Mouse (Mus musculus): ENCODE results near the gene Psrc1. TPM values are rescaled to one million over a fixed set of nuclear protein-coding genes. Genes with fewer than 3 reads are reported as not detected.

The Psrc1 gene
- polyA plus RNA-seq, 1 experiment from 2014 or later: 3.1 TPM

GRCm38 (mm10) chr3:108372274-108372673 is 11.4 kb upstream of the Psrc1 start:
- H3K79me2 ChIP-seq (ENCODE audit: inconsistent target): no peaks in the 10 kb centered on the region
- no peak overlapping the region for H3K27ac ChIP-seq
- no peaks in the 10 kb centered on the region for H3K36me3 ChIP-seq (ENCODE audit: inconsistent target)
- no peak overlapping the region for H3K4me3 ChIP-seq (ENCODE audit: inconsistent target)
- 33% methylated on average over 3 of the region's 3 CpGs for WGBS (ENCODE audit: missing documents)

DNA sequence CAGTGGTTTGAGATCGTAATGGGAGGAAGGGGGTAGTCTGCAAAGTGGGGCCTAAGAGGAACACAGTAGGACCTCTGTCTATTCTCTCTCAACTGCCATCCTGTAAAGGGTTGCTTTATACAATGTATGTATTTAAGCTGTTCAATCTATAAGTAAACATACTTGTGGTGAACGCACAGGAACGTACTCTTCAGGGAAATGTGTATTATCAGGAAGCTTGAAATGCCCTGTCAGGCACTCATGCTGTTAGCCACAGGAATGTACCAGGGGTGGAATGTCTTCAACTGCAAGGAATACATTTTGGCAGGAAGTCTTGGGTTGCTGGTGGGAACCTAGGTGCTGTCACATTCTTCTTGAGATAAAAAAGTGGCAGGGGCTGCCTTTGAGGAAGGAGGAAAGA is 10.9 kb upstream of the Psrc1 start:
- no peaks in the 10 kb centered on the region for H3K36me3 ChIP-seq (ENCODE audit: inconsistent target)
- H3K27ac ChIP-seq: no peak overlapping the region
- 67% methylated on average over 3 of the region's 3 CpGs for WGBS (ENCODE audit: missing documents)
- H3K79me2 ChIP-seq (ENCODE audit: inconsistent target): no peaks in the 10 kb centered on the region
- no peak overlapping the region for H3K4me3 ChIP-seq (ENCODE audit: inconsistent target)

DNA sequence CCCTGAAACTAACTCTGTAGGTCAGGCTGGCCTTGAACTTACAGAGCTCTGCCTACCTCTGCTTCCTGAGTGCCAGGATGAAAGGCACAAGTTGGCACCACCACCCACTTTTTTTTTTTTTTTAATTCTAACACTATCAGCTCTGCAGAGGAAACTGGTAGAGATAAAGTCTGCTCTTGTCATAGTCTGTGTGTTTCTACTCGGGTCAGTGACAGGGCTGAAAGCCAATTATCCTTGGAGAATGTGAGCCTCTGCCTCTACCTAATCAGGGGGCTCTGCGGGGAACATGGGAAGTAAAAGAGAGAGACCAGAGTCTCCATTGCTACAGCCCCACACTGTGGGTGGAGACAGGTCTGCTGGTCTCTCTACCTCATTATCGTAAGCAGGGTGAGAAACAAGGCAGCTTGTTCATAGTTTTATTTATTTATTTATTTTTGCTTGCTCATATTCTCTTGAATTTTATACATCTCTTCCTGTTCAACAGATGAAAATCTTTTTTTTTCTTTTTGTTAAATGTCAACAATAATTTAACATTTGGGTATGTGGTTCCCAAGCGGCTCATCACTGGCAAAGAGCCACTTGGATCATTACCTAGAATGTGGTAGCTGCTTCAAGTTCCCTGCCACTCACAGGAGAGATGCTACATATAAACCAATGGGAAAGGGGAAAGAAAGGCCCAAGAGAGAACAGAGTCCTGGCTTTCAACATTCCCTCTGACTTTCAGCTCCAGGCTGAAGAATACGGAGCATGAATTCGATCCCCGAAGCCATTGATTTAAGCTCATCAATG is 4.6 kb upstream of the Psrc1 start:
- Histone ChIP-seq H3K4me3 (ENCODE audit: inconsistent target) (no peak overlapping the region), H3K79me2 (ENCODE audit: inconsistent target) (no peaks in the 10 kb centered on the region), H3K27ac (no peak overlapping the region), H3K36me3 (ENCODE audit: inconsistent target) (no peaks in the 10 kb centered on the region)
- WGBS (ENCODE audit: missing documents): 95% methylated on average over 7 of the region's 7 CpGs

DNA sequence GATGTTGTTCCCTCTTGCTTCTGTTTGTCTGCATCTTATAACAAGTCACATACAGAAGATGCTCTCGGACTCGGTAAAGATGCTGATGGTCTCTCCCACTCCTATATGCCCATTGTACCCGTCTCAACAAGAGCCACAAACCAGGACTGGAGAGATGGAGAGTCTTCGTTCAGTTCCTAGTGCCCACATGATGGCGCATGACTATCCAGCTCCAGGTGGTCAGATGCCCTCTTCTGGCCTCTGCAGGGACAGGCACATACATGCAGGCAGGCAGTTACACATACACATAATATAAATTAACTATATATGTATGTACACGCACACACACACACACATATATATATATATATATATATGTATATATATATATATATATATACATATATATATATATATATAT is 2.9 kb upstream of the Psrc1 start:
- Histone ChIP-seq H3K4me3 (ENCODE audit: inconsistent target) (no peak overlapping the region), H3K27ac (no peak overlapping the region), H3K36me3 (ENCODE audit: inconsistent target) (no peaks in the 10 kb centered on the region), H3K79me2 (ENCODE audit: inconsistent target) (no peaks in the 10 kb centered on the region)
- 88% methylated on average over 5 of the region's 6 CpGs for WGBS (ENCODE audit: missing documents)

- Histone ChIP-seq H3K27ac (peak overlapping the region; percentile 40), H3K79me2 (ENCODE audit: inconsistent target) (no peaks in the 10 kb centered on the region), H3K4me3 (ENCODE audit: inconsistent target) (peak overlapping the region; percentile 20; the same call in 1 of the 2 replicates), H3K36me3 (ENCODE audit: inconsistent target) (no peaks in the 10 kb centered on the region)
- 52% methylated on average over 14 of the region's 14 CpGs for WGBS (ENCODE audit: missing documents)
Observed at GRCm38 (mm10) chr3:108381945-108382875, 1.4 kb upstream of the Psrc1 start.

DNA sequence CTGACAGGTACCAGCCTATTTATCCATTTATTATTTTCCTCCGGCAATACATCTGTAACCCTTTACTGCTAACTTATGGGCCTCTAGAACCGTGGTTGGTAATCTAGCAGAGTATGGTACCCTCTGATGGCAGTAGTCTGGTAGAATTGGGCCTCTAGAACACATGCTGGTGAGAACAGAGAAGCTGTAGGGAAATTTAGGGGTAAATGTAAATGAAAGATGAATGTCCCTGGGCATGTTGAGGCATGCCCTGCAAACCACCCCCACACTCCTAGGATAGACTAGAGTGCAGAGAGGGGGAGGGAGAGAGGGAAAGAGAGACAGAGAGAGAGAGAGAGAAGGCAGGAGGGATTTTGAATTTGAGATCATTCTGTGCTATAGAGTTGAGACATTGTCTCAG is 786 bp downstream of the Psrc1 start:
- Histone ChIP-seq H3K27ac (no peak overlapping the region), H3K4me3 (ENCODE audit: inconsistent target) (peak overlapping the region; percentile 71), H3K36me3 (ENCODE audit: inconsistent target) (no peaks in the 10 kb centered on the region), H3K79me2 (ENCODE audit: inconsistent target) (no peaks in the 10 kb centered on the region)
- 90% methylated on average over 2 of the region's 2 CpGs for WGBS (ENCODE audit: missing documents)

DNA sequence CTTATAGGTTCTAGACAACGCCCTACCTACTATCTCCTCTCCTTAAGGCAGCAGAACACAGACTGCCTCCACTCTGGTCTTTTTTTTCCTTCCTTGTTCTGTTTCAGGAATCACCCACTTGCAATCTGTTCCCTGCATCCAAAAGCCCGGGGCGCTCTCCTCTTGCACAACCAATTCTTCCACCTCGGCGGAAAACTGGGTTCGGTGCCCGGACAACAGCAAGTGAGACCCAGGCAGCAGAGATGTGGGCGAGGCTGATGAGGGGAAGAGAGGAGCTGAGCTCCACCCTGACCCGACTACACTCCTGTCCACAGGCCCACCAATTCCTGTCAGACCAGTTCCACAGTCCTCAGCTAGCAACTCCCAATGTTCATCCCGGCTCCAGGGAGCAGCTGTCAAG is 2.5 kb downstream of the Psrc1 start:
- H3K27ac ChIP-seq: no peak overlapping the region
- no peaks in the 10 kb centered on the region for H3K36me3 ChIP-seq (ENCODE audit: inconsistent target)
- H3K4me3 ChIP-seq (ENCODE audit: inconsistent target): no peak overlapping the region
- 97% methylated on average over 10 of the region's 10 CpGs for WGBS (ENCODE audit: missing documents)
- H3K79me2 ChIP-seq (ENCODE audit: inconsistent target): no peaks in the 10 kb centered on the region

DNA sequence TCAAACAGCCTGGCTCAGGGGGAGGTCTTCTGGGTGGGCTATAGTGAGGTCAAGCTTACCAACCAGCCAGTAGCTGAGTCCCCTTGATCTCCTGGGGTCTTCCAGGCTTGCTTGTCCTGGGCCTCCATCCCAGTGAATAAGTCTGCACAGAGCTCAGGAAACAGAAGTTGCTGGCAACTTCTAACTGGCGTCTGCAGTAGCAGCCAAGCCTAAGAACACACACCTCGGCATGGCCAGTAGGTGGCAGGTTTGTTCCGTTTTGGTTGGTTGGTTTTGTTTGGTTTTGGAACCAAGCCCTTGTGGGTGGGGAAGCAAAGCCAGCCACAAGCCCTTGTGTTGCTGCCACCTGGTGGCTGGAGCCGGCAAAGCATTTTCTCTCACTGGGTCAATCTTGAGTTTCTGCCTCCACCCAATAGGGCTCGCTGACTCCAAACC is 5.5 kb downstream of the Psrc1 start:
- 0% methylated on average over 5 of the region's 5 CpGs for WGBS (ENCODE audit: missing documents)
- no peak overlapping the region for H3K4me3 ChIP-seq (ENCODE audit: inconsistent target)
- no peaks in the 10 kb centered on the region for H3K79me2 ChIP-seq (ENCODE audit: inconsistent target)
- no peaks in the 10 kb centered on the region for H3K36me3 ChIP-seq (ENCODE audit: inconsistent target)
- H3K27ac ChIP-seq: no peak overlapping the region

GRCm38 (mm10) chr3:108392299-108392698 is 8.7 kb downstream of the Psrc1 start:
- no peaks in the 10 kb centered on the region for H3K36me3 ChIP-seq (ENCODE audit: inconsistent target)
- H3K4me3 ChIP-seq (ENCODE audit: inconsistent target): no peak overlapping the region
- WGBS (ENCODE audit: missing documents): 72% methylated on average over 10 of the region's 10 CpGs
- H3K79me2 ChIP-seq (ENCODE audit: inconsistent target): no peaks in the 10 kb centered on the region
- H3K27ac ChIP-seq: no peak overlapping the region

DNA sequence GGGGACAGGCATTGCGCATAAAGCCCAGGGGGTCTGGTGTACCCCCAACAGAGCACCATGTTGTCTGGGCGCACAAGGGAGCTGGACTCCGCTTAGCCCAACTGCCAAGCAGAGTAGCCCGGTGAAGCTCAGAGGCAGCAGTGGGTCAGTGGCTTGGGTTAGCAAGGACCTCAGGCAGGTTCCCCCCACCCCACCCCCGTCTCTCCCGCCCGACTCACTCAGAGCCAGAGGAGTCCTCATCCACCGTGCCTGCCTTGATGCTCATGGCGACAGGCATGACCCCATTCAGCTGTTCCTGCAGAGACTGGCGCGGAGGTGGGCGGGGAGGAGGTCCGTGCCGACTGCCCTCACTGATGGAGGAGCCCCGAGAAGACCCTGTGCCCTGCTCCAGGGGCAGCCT is 9.2 kb downstream of the Psrc1 start:
- no peaks in the 10 kb centered on the region for H3K79me2 ChIP-seq (ENCODE audit: inconsistent target)
- H3K27ac ChIP-seq: no peak overlapping the region
- no peak overlapping the region for H3K4me3 ChIP-seq (ENCODE audit: inconsistent target)
- H3K36me3 ChIP-seq (ENCODE audit: inconsistent target): no peaks in the 10 kb centered on the region
- WGBS (ENCODE audit: missing documents): 84% methylated on average over 15 of the region's 15 CpGs

GRCm38 (mm10) chr3:108398281-108398680 is 14.6 kb downstream of the Psrc1 start:
- 85% methylated on average over 8 of the region's 9 CpGs for WGBS (ENCODE audit: missing documents)

DNA sequence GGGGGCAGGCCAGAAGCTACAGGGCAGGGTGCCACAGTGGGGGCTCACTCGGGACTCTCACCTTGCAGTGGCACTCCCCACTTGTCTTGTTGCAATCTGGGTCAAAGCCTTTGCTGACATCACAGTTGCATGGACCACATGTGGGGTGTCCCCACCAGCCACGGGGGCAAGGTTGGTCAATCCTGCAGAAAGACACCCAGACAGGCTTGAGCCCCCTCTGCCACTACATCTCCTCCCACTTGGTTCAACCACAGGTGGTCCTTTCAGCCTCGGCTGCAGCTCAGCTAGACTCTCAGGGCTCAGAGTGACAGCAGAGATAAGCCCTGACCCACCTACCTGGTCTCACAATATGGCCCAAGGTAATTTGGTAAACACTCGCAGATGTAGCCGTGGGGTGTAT is 16.8 kb downstream of the Psrc1 start:
- WGBS (ENCODE audit: missing documents): 94% methylated on average over 5 of the region's 5 CpGs
- Histone ChIP-seq H3K79me2 (ENCODE audit: inconsistent target) (no peaks in the 10 kb centered on the region), H3K27ac (no peak overlapping the region), H3K36me3 (ENCODE audit: inconsistent target) (no peaks in the 10 kb centered on the region), H3K4me3 (ENCODE audit: inconsistent target) (no peak overlapping the region)

More at GRCm38 (mm10) chr3:108398281-108398680, 14.6 kb downstream of the Psrc1 start:
- Histone ChIP-seq H3K79me2 (ENCODE audit: inconsistent target) (no peaks in the 10 kb centered on the region), H3K36me3 (ENCODE audit: inconsistent target) (no peaks in the 10 kb centered on the region), H3K4me3 (ENCODE audit: inconsistent target) (no peak overlapping the region), H3K27ac (no peak overlapping the region)

GRCm38 (mm10) chr3:108401692-108402527 is 18.3 kb downstream of the Psrc1 start:
- Histone ChIP-seq H3K27ac (no peak overlapping the region), H3K36me3 (ENCODE audit: inconsistent target) (no peaks in the 10 kb centered on the region), H3K4me3 (ENCODE audit: inconsistent target) (no peak overlapping the region), H3K79me2 (ENCODE audit: inconsistent target) (no peaks in the 10 kb centered on the region)
- WGBS (ENCODE audit: missing documents): 37% methylated on average over 22 of the region's 22 CpGs

DNA sequence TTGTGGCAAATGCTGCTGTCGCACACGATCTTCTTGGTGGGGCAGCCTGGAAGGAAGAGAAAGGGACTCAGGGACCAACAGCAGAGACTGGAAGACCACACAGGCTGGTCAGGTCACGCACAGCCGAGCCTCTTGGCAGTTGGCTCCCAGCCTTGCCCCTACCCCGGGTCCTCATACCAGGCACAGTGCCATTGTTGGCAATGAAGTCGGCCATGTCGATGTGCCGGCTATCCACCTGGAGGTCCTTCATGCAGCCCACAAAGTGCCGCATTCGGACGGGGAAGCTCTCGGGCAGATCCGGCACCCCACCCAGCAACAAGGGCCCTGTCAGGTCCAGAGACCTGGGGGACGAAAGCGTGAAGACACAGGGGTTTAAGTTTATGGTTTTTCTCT is 18.9 kb downstream of the Psrc1 start:
- H3K79me2 ChIP-seq (ENCODE audit: inconsistent target): no peaks in the 10 kb centered on the region
- 95% methylated on average over 15 of the region's 15 CpGs for WGBS (ENCODE audit: missing documents)
- H3K27ac ChIP-seq: no peak overlapping the region
- H3K36me3 ChIP-seq (ENCODE audit: inconsistent target): no peaks in the 10 kb centered on the region
- H3K4me3 ChIP-seq (ENCODE audit: inconsistent target): no peak overlapping the region

Measured in macrophage (primary cell).